In genomic region chr6:48627511-48627924, GRCm38 (mm10) we compare ENCODE assay signal across 8 mouse cellular contexts. TPM values are rescaled to one million over a fixed set of nuclear protein-coding genes. Genes with fewer than 3 reads are reported as not detected.
A peak's percentile ranks its signal among the peaks of the same experiment; 100 is the strongest.
DNase-seq lines count a peak whose midpoint lies in the region; ATAC-seq and TF ChIP-seq lines count a peak whose summit lies in the region.
"Had no signal": no experiment of that assay in that cellular context is flagged by ENCODE, and none has a peak within 500 bp of the region (broad histone marks: within the 10 kb centered on the region; RNA-seq: fewer than 3 reads in every experiment).

No protein-coding gene starts in this region.

- H3K9ac ChIP-seq in limb, embryonic 12.5 days (replicated peaks): peak overlapping the region; percentile 60
- H3K9ac ChIP-seq in stomach, postnatal 0 days (ENCODE audit: low read length): peak overlapping the region; percentile 53

- no peak for TF ChIP-seq CTCF in testis, adult 2 months (IDR thresholded peaks at IDR 0.05; ENCODE audit: control insufficient read depth, insufficient read depth, insufficient replicate concordance, low read depth, low read length)
- TF ChIP-seq CTCF in stomach, postnatal 0 days (IDR thresholded peaks at IDR 0.05; ENCODE audit: low read depth): no peak

- no peak for ATAC-seq in limb, embryonic 12.5 days (ENCODE audit: insufficient number of reproducible peaks, insufficient read depth, low FRiP score, low TSS enrichment, low read depth)
- no peak for ATAC-seq in stomach, postnatal 0 days (ENCODE audit: low FRiP score, low TSS enrichment)

- H3K36me3 ChIP-seq in testis, adult 2 months (ENCODE audit: control insufficient read depth, insufficient read depth, low read length): no peaks in the 10 kb centered on the region
- H3K36me3 ChIP-seq in hindbrain, embryonic 10.5 days: no peaks in the 10 kb centered on the region
- H3K36me3 ChIP-seq in limb, embryonic 12.5 days: no peaks in the 10 kb centered on the region
- no peaks in the 10 kb centered on the region for H3K36me3 ChIP-seq in stomach, postnatal 0 days (ENCODE audit: control insufficient read depth, insufficient read depth, low read length)

- H3K9me3 ChIP-seq in hindbrain, embryonic 10.5 days: no peaks in the 10 kb centered on the region
- no peaks in the 10 kb centered on the region for H3K9me3 ChIP-seq in limb, embryonic 12.5 days
- no peaks in the 10 kb centered on the region for H3K9me3 ChIP-seq in stomach, postnatal 0 days (ENCODE audit: control insufficient read depth, low read length)

- peak overlapping the region; percentile 86 for H3K4me2 ChIP-seq in limb, embryonic 12.5 days
- peak overlapping the region; percentile 80 for H3K4me2 ChIP-seq in stomach, postnatal 0 days (replicated peaks; ENCODE audit: low read depth)

- H3K27me3 ChIP-seq in testis, adult 2 months (ENCODE audit: control insufficient read depth, insufficient read depth, low read length): no peaks in the 10 kb centered on the region
- peaks cover 72% of the 10 kb centered on the region for H3K27me3 ChIP-seq in hindbrain, embryonic 10.5 days (ENCODE audit: insufficient read depth, poor library complexity, severe bottlenecking)
- peaks cover 65% of the 10 kb centered on the region for H3K27me3 ChIP-seq in limb, embryonic 12.5 days
- H3K27me3 ChIP-seq in stomach, postnatal 0 days (ENCODE audit: control insufficient read depth, insufficient read depth, low read length): no peaks in the 10 kb centered on the region

- TF ChIP-seq POLR2A in testis, adult 2 months (IDR thresholded peaks at IDR 0.05; ENCODE audit: control insufficient read depth, low read depth, low read length): no peak

- DNase-seq in testis, postnatal 14 days (ENCODE audit: low spot score): no peak
- no peak for DNase-seq in hindbrain, embryonic 10.5 days (ENCODE audit: low spot score)
- no peak for DNase-seq in stomach, postnatal 0 days (ENCODE audit: low spot score)
- DNase-seq in thymus, postnatal 14 days: no peak
- DNase-seq in cerebellum, adult 11-12 months: no peak

- 6% methylated on average over 7 of the region's 7 CpGs for WGBS in hindbrain, embryonic 10.5 days
- 4% methylated on average over 7 of the region's 7 CpGs for WGBS in limb, embryonic 12.5 days
- 2% methylated on average over 7 of the region's 7 CpGs for WGBS in stomach, postnatal 0 days

- H3K4me1 ChIP-seq in testis, adult 2 months (ENCODE audit: control insufficient read depth, insufficient read depth, low read length): peaks cover 9% of the 10 kb centered on the region
- H3K4me1 ChIP-seq in hindbrain, embryonic 10.5 days (replicated peaks): peaks cover 30% of the 10 kb centered on the region
- H3K4me1 ChIP-seq in limb, embryonic 12.5 days (replicated peaks): peaks cover 23% of the 10 kb centered on the region
- H3K4me1 ChIP-seq in stomach, postnatal 0 days (replicated peaks; ENCODE audit: control insufficient read depth, insufficient read depth): peaks cover 8% of the 10 kb centered on the region; the same call in 1 of the 2 replicates

- H3K27ac ChIP-seq in testis, adult 2 months (ENCODE audit: control insufficient read depth, insufficient read depth, low read depth, low read length): no peak overlapping the region
- peak overlapping the region; percentile 50; the same call in 1 of the 2 replicates for H3K27ac ChIP-seq in hindbrain, embryonic 10.5 days
- no peak overlapping the region for H3K27ac ChIP-seq in limb, embryonic 12.5 days
- H3K27ac ChIP-seq in stomach, postnatal 0 days (replicated peaks): no peak overlapping the region

- no peak for TF ChIP-seq EP300 in stomach, postnatal 0 days (optimal IDR thresholded peaks at IDR 0.05)

- peak overlapping the region; percentile 39 for H3K4me3 ChIP-seq in testis, adult 2 months (ENCODE audit: control insufficient read depth, low read depth, low read length)
- peak overlapping the region; percentile 55 for H3K4me3 ChIP-seq in hindbrain, embryonic 10.5 days
- peak overlapping the region; percentile 49 for H3K4me3 ChIP-seq in limb, embryonic 12.5 days (replicated peaks)
- peak overlapping the region; percentile 47 for H3K4me3 ChIP-seq in stomach, postnatal 0 days (ENCODE audit: low read depth, low read length)
- H3K4me3 ChIP-seq: myocyte had no signal

RNA-seq across cellular contexts. Expression of gene AI854703, which starts 1.0 kb away (rescaled TPM):
- polyA plus RNA-seq in testis, adult 2 months (2012; rRNA removed): 0.31 TPM in 2 replicates
- polyA plus RNA-seq in hindbrain, embryonic 10.5 days (2016; fragmentation: Nextera tagmentation; extraction: Ambion mirVana): 0.96 and 1.3 TPM in 2 replicates
- 0.79 and 1.3 TPM in 2 replicates for polyA plus RNA-seq in limb, embryonic 12.5 days (2016; fragmentation: Nextera tagmentation; extraction: Ambion mirVana)
- polyA plus RNA-seq in stomach, postnatal 0 days (2015; fragmentation: Nextera tagmentation; extraction: Ambion mirVana): 0.76 TPM in 2 replicates

RNA-seq across cellular contexts. Expression of gene Gimap8, which starts 19.5 kb away (rescaled TPM):
- 0.13 and 0.21 TPM in 2 replicates for polyA plus RNA-seq in testis, adult 2 months (2012; rRNA removed)
- 0.37 and 0.75 TPM in 2 replicates for polyA plus RNA-seq in hindbrain, embryonic 10.5 days (2016; fragmentation: Nextera tagmentation; extraction: Ambion mirVana)
- 0.66 and 0.74 TPM in 2 replicates for polyA plus RNA-seq in limb, embryonic 12.5 days (2016; fragmentation: Nextera tagmentation; extraction: Ambion mirVana)
- polyA plus RNA-seq in stomach, postnatal 0 days (2015; fragmentation: Nextera tagmentation; extraction: Ambion mirVana): 0.74 and 0.93 TPM in 2 replicates

RNA-seq across cellular contexts. Expression of gene Zfp775, which starts 25.7 kb away (rescaled TPM):
- 1.8 and 1.9 TPM in 2 replicates for polyA plus RNA-seq in testis, adult 2 months (2012; rRNA removed)
- 10.5 and 12.5 TPM in 2 replicates for polyA plus RNA-seq in hindbrain, embryonic 10.5 days (2016; fragmentation: Nextera tagmentation; extraction: Ambion mirVana)
- polyA plus RNA-seq in limb, embryonic 12.5 days (2016; fragmentation: Nextera tagmentation; extraction: Ambion mirVana): 9.7 and 10.5 TPM in 2 replicates
- 2.2 and 2.8 TPM in 2 replicates for polyA plus RNA-seq in stomach, postnatal 0 days (2015; fragmentation: Nextera tagmentation; extraction: Ambion mirVana)

RNA-seq across cellular contexts. Expression of gene Gm44965, which starts 33.8 kb away (rescaled TPM):
- not detected in 2 replicates for polyA plus RNA-seq in testis, adult 2 months (2012; rRNA removed)
- 1.2 TPM in 1 of 2 replicates, not detected in the other for polyA plus RNA-seq in hindbrain, embryonic 10.5 days (2016; fragmentation: Nextera tagmentation; extraction: Ambion mirVana)
- 0.72 TPM in 1 of 2 replicates, not detected in the other for polyA plus RNA-seq in limb, embryonic 12.5 days (2016; fragmentation: Nextera tagmentation; extraction: Ambion mirVana)
- not detected in 2 replicates for polyA plus RNA-seq in stomach, postnatal 0 days (2015; fragmentation: Nextera tagmentation; extraction: Ambion mirVana)

RNA-seq across cellular contexts. Expression of gene Repin1, which starts 33.8 kb away (rescaled TPM):
- polyA plus RNA-seq in testis, adult 2 months (2012; rRNA removed): 16.8 and 17.8 TPM in 2 replicates
- polyA plus RNA-seq in hindbrain, embryonic 10.5 days (2016; fragmentation: Nextera tagmentation; extraction: Ambion mirVana): 55.9 and 57.2 TPM in 2 replicates
- polyA plus RNA-seq in limb, embryonic 12.5 days (2016; fragmentation: Nextera tagmentation; extraction: Ambion mirVana): 43.2 and 46.4 TPM in 2 replicates
- 11.6 and 12.9 TPM in 2 replicates for polyA plus RNA-seq in stomach, postnatal 0 days (2015; fragmentation: Nextera tagmentation; extraction: Ambion mirVana)
